Mouse (Mus musculus) midbrain, postnatal 0 days (tissue): ENCODE measurements around the gene Supt7l. TPM values are rescaled to one million over a fixed set of nuclear protein-coding genes. Genes with fewer than 3 reads are reported as not detected.

ENCODE experiments used
- ATAC-seq: fragments of 200-750 bp; cut with Nextera tagmentation; 2 replicates; pipeline ENCODE4 v1.8.0; 2017; ENCODE audit warnings: moderate number of reproducible peaks, mild to moderate bottlenecking, moderate TSS enrichment, moderate library complexity; ENCODE audit not compliant: low FRiP score
- DNase-seq: peaks from one replicate; pipeline ENCODE4 v3.0.0-alpha.2; 2015; ENCODE audit warnings: low spot score
- H3K27ac ChIP-seq: fragments of 300-500 bp; sonication (generic); 2 replicates; pipeline ENCODE4 v1.5.1; 2014; ENCODE audit warnings: low read depth, mild to moderate bottlenecking, low read length, mixed read lengths
- H3K27me3 ChIP-seq: fragments of 300-500 bp; sonication (generic); 2 replicates; pipeline ENCODE4 v1.6.1; 2014; ENCODE audit warnings: low read length, control low read depth, mixed read lengths; ENCODE audit not compliant: insufficient read depth
- H3K36me3 ChIP-seq: fragments of 300-500 bp; sonication (generic); 2 replicates; pipeline ENCODE4 v1.6.1; 2014; ENCODE audit warnings: low read length, control low read depth, mixed read lengths; ENCODE audit not compliant: insufficient read depth
- H3K4me1 ChIP-seq: fragments of 300-500 bp; sonication (generic); 2 replicates; pipeline ENCODE4 v1.6.1; 2014; ENCODE audit warnings: mild to moderate bottlenecking, control low read depth, antibody characterized with exemption, low read length, mixed read lengths; ENCODE audit not compliant: insufficient read depth
- H3K4me2 ChIP-seq: fragments of 300-500 bp; sonication (generic); 2 replicates; pipeline ENCODE4 v1.6.1; 2014; ENCODE audit warnings: low read depth, mild to moderate bottlenecking, low read length, mixed read lengths; ENCODE audit not compliant: poor library complexity, severe bottlenecking
- H3K4me3 ChIP-seq: fragments of 300-500 bp; sonication (generic); 2 replicates; pipeline ENCODE4 v1.5.1; 2014; ENCODE audit warnings: low read depth, mild to moderate bottlenecking, low read length, moderate library complexity
- H3K9ac ChIP-seq: fragments of 300-500 bp; sonication (generic); replicated peaks from 2 replicates; pipeline ENCODE4 v1.6.1; 2014; ENCODE audit warnings: mild to moderate bottlenecking, low read length, moderate library complexity, mixed read lengths; ENCODE audit not compliant: poor library complexity, severe bottlenecking
- H3K9me3 ChIP-seq: fragments of 300-500 bp; sonication (generic); 2 replicates; pipeline ENCODE4 v1.6.1; 2016; ENCODE audit warnings: low read length, control low read depth
- CTCF ChIP-seq: IDR thresholded peaks from 2 replicates; pipeline ENCODE4 v1.5.1; 2016; ENCODE audit warnings: antibody characterized with exemption, mild to moderate bottlenecking
- WGBS: fragments of 180-500 bp; shearing (Covaris S2); extraction: QIAGEN DNeasy Blood & Tissue Kit; methylation state at CpG from one replicate; pipeline ENCODE4 v1.1.7; 2014; 5-methylcytosine and 5-hydroxymethylcytosine counted together
- polyA plus RNA-seq: library from polyadenylated mRNA; unstranded; fragments of >200 nt; fragmentation: Nextera tagmentation; extraction: Ambion mirVana; gene quantifications from 2 replicates; pipeline ENCODE4 v1.2.1, GENCODE M21; 2015
- total RNA-seq: library from RNA; depleted of rRNA; stranded (reverse); fragments of >200 nt; gene quantifications from 2 replicates; pipeline ENCODE4 v1.2.3, GENCODE M21; 2014

Gene Supt7l
- total and polyA plus RNA-seq, 2 experiments from 2014 or later: 20.4 to 25.7 TPM

DNA sequence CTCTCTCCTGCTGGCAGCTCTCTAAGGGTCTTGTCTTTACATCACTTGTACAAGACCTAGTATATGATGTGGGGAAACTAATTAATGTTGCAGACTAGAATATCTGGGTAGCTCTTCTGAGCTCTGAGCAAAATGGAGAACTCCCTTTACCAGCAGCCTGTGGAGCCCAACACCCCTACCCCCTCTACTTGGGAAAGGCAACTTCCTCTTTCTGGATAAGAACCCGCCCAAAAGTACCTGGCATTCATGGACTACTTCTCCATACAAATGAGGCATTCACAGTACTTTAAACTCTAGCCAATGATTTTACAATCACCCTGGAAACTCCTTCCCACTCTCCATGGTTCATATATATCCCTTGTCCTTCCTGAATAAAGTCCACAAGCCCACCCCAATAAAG is 15.1 kb downstream of the Supt7l start:
- peaks cover 74% of the 10 kb centered on the region for H3K36me3 ChIP-seq

DNA sequence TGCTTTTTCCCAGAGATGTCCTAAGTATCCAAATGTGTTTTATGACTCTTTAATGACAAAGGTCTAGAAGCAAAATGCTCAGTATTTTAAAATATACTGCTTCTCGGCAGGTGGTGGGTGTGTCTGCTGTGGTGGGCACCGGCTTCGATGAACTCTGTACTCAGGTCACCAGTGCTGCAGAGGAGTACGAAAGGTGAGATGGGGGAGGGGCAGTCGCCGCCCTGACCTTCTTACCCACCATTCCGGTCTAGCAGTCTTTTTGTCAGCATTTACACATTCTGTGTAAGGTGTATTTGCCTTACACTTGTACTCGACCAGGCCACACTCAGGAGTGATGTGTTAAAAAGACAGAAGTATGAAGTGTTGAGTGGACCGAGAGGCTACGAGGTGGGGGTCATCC is 22.8 kb downstream of the Supt7l start:
- H3K4me3 ChIP-seq: no peak overlapping the region
- no peak for TF ChIP-seq CTCF

More for the DNA sequence above, 15.1 kb downstream of the Supt7l start:
- no peak for ATAC-seq
- Histone ChIP-seq H3K27me3 (no peaks in the 10 kb centered on the region), H3K9me3 (no peaks in the 10 kb centered on the region), H3K4me1 (no peaks in the 10 kb centered on the region), H3K4me3 (no peak overlapping the region), H3K27ac (no peak overlapping the region), H3K9ac (no peak overlapping the region), H3K4me2 (no peak overlapping the region)
- 84% methylated on average over 1 of the region's 1 CpGs for WGBS
- no peak for DNase-seq
- TF ChIP-seq CTCF: no peak

DNA sequence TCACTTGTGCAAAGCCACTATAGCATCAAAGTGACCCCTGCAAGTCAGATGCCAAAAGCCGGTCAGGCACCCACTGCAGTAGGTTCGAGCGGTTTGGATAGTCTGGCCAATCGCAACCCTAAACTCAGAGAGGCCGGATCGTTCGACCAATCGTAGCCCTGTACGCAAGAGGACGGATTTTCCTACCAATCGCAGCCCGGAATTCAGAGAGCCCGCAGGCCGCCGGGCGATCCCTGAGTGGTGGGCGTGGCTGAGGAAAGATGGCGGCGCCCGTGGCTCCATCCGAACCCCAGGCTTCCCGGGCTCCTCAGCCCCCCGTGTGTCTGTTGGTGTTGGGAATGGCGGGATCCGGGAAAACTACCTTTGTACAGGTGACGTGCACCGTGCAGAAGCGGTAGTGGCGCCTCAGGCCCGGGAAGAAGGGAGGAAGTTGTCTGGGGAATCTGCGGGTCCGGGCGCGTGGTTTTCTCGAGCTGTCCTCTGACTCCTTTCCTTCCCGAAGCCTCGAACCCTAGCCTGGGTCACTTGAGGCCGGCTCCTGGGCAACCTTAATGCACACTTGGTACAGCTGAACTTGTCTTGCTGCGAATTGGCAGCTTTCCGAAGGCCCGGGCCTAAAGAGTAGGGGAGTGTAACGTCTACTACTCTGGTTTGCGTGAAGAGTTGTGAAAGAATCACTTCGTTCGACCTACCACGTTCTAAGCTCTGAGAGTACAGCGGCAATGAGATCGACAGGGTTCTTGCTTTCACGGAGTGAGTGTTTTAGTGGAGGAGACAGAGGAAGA is 32.9 kb downstream of the Supt7l start, which contains the start of gene Gpn1:
Gene Gpn1 (plus strand): TSS at position 229 of the 785 bp plus-strand sequence.
- no peaks in the 10 kb centered on the region for H3K27me3 ChIP-seq
- DNase-seq (peak; percentile 96), ATAC-seq (peak; percentile 100)
- peaks cover 13% of the 10 kb centered on the region for H3K36me3 ChIP-seq
- no peaks in the 10 kb centered on the region for H3K9me3 ChIP-seq
- peaks cover 7% of the 10 kb centered on the region for H3K4me1 ChIP-seq
- peak within 1 kb of the TSS; percentile 68 for H3K9ac ChIP-seq
- peak within 1 kb of the TSS; percentile 79 for H3K4me2 ChIP-seq
- peak within 1 kb of the TSS; percentile 89 for H3K4me3 ChIP-seq
- WGBS: under 1% methylated on average over 49 of the region's 49 CpGs
- no peak within 1 kb of the TSS for H3K27ac ChIP-seq
- TF ChIP-seq CTCF: no peak

More for the DNA sequence above, 22.8 kb downstream of the Supt7l start:
- Histone ChIP-seq H3K4me2 (no peak overlapping the region), H3K4me1 (no peaks in the 10 kb centered on the region), H3K27ac (no peak overlapping the region), H3K36me3 (peaks cover 55% of the 10 kb centered on the region), H3K9ac (no peak overlapping the region), H3K27me3 (no peaks in the 10 kb centered on the region), H3K9me3 (no peaks in the 10 kb centered on the region)
- WGBS: 93% methylated on average over 10 of the region's 10 CpGs
- ATAC-seq (no peak), DNase-seq (no peak)

DNA sequence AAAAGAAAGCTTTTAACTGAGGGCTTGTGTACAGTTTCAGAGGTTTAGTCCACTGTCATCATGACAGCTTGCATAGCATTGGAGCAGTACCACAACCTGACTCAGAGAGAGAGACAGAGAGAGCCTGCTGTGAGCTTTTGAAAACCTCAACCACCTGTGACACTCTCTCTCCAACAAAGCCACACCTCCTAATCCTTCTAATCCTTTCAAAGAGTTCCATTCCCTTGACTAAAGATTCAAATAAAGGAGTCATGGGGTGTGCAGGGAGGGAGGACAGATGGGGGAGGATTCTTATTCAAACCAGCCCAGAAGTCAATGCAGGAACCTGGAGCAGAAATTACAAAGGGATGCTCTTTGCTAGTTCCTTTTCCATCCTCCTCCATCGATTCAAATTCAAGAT is 35.6 kb downstream of the Supt7l start:
- Histone ChIP-seq H3K27ac (no peak overlapping the region), H3K36me3 (0 out of 2 replicates have a peak, but pooled peaks cover 4% of the 10 kb centered on the region), H3K4me1 (peaks cover 7% of the 10 kb centered on the region), H3K9ac (no peak overlapping the region), H3K4me2 (no peak overlapping the region), H3K27me3 (no peaks in the 10 kb centered on the region), H3K9me3 (no peaks in the 10 kb centered on the region), H3K4me3 (no peak overlapping the region)
- ATAC-seq (no peak), DNase-seq (no peak)
- 33% methylated on average over 1 of the region's 1 CpGs for WGBS
- no peak for TF ChIP-seq CTCF

DNA sequence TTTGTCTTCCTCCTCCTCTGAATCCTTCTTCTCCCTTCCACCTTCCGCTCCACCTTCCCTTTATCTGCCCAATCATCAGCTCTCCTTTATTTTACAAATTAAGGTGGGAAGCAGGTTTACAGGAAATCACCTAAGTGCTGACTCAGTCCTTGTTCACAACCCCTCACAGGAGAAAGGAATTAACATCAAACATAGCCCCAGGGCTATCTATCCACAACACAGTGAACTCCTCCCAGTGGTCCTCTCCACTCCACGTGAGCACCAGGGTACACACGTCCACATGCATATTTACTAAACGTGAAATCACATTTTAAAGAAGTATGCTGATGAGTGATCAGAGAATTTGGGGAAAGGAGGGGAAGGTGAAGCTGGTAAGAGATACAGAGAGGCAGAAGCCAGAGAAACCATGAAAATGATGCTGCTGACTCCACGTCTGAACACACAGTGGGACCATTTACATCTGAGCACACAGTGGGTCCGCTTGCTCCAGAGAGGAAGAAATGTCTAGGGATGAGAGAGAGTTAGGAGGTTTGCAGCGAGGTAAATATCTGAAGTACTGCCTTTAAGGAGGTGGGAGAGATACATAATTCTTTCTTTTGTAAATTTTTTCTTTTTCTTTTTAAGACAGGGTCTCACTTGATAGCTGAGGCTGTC is 38.4 kb downstream of the Supt7l start:
- WGBS: 67% methylated on average over 7 of the region's 7 CpGs

DNA sequence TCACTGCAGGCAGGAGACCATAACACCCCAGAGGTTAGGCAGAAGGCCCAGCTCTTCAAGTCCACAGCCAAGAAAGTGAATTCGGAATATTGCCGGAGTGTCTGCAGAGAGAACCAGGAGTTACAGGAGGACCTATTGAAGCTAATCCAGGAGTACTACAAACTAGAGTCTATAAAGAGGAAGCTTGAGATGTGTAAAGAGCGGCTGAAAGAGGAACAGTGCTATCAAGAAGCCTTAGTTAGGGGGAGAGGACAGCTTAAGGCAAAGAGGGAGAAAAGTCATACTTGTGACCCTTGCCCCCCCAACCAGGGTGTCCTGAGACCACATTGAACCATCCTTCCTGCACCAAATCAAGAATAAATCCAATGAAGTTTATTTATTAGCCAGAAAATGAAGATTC is 39.7 kb downstream of the Supt7l start:
- Histone ChIP-seq H3K4me1 (no peaks in the 10 kb centered on the region), H3K27me3 (no peaks in the 10 kb centered on the region), H3K4me3 (no peak overlapping the region), H3K36me3 (0 out of 2 replicates have a peak, but pooled peaks cover 6% of the 10 kb centered on the region), H3K4me2 (no peak overlapping the region), H3K27ac (no peak overlapping the region), H3K9ac (no peak overlapping the region), H3K9me3 (no peaks in the 10 kb centered on the region)
- WGBS: 95% methylated on average over 3 of the region's 3 CpGs
- TF ChIP-seq CTCF: no peak
- DNase-seq (no peak), ATAC-seq (no peak)

More for the DNA sequence above, 38.4 kb downstream of the Supt7l start:
- H3K9ac ChIP-seq: no peak overlapping the region
- DNase-seq (no peak), ATAC-seq (no peak)
- no peak overlapping the region for H3K4me2 ChIP-seq
- H3K27me3 ChIP-seq: no peaks in the 10 kb centered on the region
- no peak for TF ChIP-seq CTCF
- H3K4me1 ChIP-seq: no peaks in the 10 kb centered on the region; the same call in 1 of the 2 replicates
- H3K27ac ChIP-seq: no peak overlapping the region
- 0 out of 2 replicates have a peak, but pooled peaks cover 6% of the 10 kb centered on the region for H3K36me3 ChIP-seq
- no peaks in the 10 kb centered on the region for H3K9me3 ChIP-seq
- H3K4me3 ChIP-seq: no peak overlapping the region
